Mouse (Mus musculus) 416B (cell line): Measurements from ENCODE around the gene Prkra.
A peak's percentile ranks its signal among the peaks of the same experiment; 100 is the strongest.
"Not testable (repeated sequence)": the region's sequence is repeated elsewhere in the genome, so short reads cannot be mapped to it uniquely, and the experiment has no call there.

Source experiments
- DNase-seq: peaks from one replicate; pipeline ENCODE4 v3.0.0; 2011; ENCODE audit warnings: low read depth

Prkra gene

DNA sequence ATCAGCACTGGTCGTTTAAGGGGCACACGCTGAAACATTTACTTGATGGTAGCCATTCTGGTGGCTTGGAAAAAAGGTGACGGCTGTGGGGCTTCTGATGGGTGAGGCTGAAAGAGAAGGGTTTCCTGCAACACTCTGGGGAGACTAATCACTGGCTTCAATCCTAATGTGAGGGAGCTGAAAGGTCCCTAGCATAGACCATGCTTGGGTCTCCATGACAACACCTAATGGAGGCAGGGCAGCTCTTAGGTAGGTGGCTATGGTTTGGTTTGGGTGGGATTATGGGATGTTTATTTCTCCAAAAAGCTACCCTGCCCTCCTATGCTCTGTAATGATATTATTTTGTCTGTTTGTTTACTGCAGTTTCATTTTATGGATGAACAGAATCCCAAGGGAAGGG lies 7.6 kb upstream of the Prkra start:
- DNase-seq = no peak

DNA sequence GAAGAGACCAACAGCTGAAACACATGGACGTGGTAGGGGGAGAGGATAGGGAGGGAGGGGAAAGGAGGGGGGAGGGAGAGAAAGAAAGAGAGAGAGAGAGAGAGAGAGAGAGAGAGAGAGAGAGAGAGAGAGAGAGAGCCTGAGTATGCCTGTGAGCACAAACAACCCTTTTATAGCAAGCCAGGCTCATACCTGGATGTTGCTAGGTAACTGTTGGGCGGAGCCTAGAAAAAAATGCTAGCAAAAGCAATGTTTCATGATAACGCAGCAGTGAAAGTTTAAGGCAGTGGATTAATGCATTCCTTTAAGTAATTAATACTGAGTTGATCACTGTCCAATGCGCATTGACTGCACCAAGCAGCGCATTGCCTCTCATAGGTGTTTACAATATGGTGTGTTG lies 6.8 kb upstream of the Prkra start:
- no peak for DNase-seq

- DNase-seq = no peak
Measured at GRCm38 (mm10) chr2:76653070-76653469, 5.3 kb upstream of the Prkra start.

DNA sequence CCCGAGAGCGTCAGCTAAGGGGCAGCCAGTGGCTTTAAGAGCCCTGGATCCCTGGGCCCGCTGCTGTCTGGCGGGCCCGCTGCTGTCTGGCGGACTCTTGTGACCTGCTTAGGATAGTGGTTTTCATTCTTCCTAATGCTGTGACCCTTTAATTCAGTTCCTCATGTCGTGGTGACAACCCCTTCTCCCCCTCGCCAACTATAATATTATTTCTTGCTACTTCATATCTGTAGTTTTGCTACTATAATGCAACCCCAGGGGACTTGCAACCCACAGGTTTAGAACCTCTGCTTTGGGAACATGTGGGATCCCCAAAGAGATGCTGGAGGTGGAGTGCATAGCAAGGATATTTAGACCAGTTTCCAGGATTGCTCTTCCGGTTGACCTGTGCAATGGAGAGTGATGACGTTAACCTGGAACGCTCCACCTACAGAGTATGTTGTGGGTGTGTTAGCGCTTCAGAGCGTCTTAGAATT lies 889 bp upstream of the Prkra start:
- DNase-seq = no peak

GRCm38 (mm10) chr2:76647441-76647869 lies 360 bp downstream of the Prkra start:
- peak; percentile 17 for DNase-seq

DNA sequence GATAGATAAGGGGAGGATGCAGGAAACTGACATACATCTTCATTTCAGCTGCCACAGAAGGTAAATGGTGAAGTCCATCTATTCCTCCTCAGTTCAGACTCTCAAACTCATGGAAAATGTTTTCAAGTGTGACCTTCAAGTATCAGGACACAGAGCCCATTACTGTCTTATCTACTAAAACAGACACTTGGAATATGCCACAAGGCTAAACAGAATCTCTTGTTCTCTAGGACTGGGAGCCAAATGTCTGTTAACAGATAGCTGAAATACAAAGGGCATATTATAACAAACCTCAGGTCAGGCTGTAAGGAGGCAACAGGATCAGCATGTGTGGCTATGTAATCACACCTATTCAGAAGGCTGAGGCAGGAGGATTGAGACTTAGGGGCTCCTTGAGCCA lies 4.0 kb downstream of the Prkra start:
- no peak for DNase-seq

- no peak for DNase-seq
Measured at GRCm38 (mm10) chr2:76639637-76640036, 8.2 kb downstream of the Prkra start.

DNA sequence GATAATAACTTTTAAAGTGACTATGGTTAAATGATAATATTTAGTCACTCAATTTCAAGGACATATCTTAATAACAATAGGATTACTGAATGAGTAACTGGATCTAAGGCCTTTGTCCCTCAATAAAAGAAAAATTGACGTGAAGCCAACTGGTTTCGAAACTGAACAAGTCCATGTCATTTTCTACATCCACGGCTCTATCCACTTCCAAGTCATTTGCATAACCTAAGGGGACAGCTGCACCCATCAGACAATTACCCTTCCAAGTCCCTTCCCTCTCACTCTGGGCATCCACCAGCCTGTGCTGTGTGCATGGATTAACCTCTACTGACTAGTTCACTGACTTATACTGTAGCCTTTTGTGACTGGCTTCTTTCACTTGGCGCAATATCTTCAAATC lies 16.2 kb downstream of the Prkra start:
- no peak for DNase-seq

DNA sequence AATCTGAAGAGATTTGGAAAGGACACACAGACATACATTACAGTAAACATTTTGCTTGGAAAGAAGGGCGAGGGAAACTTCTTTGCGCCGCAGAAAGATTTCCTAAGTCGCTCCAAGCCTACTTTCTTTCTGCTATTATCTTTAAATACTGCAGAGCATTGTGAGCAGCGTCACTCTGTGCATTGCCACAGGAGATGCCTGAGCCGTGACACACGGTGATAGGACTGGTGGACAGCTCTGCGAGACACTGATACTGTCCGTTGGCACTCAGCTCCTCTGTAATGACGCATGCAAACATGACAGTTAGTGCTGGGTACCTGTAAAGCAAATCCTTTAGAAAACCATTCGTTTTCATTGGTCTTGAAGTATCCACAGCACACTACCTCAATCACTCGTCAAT lies 17.5 kb downstream of the Prkra start:
- no peak for DNase-seq

DNA sequence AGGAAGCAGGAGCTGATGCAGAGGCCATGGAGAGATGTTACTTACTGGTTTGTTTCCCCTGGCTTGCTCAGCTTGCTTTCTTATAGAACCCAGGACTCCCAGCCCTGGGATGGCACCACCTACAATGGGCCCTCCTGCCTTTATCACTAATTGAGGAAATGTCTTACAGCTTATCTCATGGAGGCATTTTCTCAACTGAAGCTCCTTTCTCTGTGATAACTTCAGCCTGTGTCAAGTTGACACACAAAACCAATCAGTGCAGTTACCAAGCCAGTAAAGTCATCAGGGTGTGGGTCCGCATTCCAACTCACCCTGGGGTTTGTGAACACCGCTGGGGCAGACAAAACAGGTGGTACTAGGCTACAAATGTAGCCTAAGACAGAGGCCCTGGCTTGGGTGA lies 25.5 kb downstream of the Prkra start:
- DNase-seq = not testable (repeated sequence)

DNA sequence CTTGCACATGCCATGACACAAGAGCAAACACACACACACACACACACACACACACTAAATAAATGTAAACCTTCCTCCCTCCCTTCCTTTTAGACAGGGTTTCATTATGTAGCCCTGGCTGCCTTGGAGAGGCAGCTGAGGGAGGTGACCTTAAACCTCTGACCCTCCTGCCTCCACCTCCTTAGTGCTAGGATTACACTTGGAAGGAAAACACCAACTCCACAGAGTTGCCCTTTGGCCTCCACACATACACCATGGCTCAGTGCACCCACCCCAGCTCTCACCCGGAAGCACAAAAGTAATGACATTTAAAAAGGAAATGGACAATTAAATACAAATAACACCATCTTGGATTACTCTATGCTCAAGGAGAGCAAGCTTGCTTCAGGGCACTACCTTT lies 26.1 kb downstream of the Prkra start:
- DNase-seq = no peak

DNA sequence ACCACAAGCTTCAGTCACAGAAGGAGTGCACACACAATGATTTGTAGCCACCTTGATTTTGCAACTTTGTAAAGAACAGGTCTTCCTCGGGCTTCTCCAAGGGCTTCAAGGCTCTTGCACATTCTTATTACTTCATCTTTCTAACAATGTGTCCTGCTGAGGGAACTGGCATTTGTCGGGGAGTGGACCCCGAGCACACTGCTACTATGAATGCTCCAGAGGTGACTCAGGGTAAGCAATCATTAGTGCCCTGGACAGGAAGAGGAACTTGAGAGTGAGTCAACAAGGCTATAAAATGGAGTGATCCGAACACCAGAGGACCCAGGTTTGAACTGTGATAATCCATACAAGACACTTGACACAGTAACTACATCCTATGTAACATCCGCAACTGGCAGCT lies 27.6 kb downstream of the Prkra start:
- peak; percentile 60 for DNase-seq

GRCm38 (mm10) chr2:76618078-76618477 lies 29.7 kb downstream of the Prkra start:
- peak; percentile 64 for DNase-seq

DNA sequence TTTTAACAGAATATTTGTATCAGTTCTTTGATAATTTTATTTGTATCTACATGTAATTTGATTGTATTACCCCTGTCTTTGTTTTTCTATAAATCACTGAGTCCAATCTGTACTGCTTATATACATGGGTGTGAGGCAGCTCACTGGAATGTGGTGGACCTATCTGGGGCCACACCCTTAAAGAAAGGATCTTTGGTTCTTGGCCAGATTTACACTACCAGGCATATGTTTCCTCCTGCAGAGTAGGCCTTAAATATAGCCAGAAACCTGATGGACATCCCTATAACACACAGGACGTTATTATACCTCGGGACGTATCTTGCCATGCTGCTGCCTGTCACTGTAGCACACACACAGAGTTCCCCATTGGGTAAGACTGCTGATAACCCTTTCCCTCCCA lies 35.8 kb downstream of the Prkra start:
- DNase-seq = no peak

- DNase-seq = peak; percentile 92
Measured at GRCm38 (mm10) chr2:76610326-76611104, 37.3 kb downstream of the Prkra start.

DNA sequence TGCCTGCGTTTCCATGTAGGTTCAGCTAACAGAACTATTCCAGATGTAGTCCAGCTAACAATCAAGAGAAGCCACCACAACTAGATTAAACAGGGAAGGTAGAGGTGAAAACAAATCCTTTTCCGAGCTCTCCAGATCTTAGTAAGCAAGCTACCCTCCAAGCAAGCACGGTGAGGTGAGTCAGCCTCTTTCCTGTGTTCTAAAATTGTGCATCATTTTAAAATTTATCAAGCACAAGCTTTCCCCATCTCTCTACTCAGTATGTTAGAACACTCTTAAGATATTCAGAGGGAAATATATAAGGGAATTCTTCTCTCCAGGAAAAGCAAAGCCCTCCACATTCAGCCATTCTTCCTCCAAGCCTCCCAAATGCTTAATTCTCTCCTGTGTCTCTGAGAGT lies 41.1 kb downstream of the Prkra start:
- DNase-seq = no peak

GRCm38 (mm10) chr2:76602256-76602655 lies 45.6 kb downstream of the Prkra start:
- DNase-seq = no peak

DNA sequence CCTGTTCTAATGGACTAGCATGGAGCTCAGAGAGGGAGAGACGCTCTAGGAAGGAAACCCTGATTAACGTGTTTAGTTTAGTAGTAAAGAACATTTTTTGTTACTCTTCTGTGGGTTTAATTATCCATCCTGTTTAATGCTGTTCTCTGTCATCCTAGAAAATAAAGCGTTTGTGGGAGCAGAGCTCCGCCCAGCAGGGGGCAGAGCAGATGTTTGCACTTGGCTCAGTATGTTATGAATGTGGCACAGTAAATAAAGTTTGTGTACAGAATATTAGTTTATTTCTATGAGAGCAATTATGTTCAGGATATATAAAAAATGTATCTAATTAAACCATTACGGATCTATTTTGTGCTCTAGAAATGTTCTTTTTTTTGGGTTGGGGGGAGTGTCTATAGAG lies 48.6 kb downstream of the Prkra start:
- DNase-seq = peak; percentile 27

DNA sequence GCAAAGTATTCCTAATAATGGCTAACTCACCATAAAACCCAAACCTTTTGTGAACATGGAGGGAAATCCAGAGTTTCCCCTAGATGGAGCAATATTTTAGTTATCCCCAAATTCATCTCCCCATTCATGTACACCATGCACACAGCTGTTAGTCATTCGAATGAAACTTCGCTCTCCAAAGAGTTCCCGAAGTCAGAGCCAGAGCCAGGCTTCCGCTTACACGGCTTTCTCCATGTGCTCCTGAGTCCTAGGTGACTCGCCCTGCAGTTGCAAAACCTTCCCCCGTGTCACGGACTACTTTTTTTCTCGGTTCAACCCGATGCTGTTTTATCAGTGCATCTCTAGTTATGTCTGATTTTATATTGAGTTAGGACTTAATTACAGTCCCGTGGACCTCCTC lies 50.3 kb downstream of the Prkra start:
- DNase-seq = no peak

DNA sequence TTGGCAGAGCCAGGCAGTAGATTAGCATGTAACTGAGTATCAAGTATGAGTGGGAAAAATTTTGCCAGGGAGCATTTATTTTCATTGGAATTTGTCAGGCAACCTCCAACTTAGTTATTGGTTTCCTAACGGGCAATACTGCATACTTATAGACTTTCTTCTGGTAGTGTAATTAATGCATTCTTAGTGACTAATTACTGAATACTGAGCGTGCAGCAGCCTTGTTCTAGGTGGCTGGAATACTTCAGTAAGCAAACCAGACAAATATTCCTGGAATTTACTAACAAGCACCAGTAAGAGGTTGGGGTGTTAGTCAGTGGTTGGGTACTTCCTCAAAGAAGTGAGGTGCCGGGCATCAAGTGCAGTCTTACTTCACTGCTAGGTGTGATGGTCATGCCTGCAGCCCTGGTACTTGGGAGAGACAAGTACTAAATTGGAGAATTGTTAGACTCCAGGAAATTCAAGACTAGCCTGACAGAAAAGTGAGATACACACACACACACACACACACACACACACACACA lies 55.4 kb downstream of the Prkra start:
- DNase-seq = no peak

DNA sequence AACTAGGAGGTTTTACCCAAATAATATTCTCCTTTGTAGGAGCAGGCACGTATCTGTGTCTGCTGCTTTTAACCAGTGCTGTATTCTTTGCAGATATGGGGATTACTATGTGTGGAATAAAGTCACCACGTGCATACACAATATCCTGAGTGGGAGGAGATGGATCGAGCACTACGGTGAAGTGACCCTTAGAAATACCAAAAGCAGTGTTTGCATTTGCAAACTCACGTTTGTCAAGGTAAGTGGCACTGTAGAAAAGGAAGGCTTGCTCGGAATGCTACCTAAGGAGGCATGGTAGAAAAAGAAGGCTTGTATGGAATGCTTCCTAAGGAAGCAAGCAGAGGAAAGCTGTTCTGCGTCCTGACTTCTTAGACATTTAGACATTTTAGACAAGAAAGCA lies 57.6 kb downstream of the Prkra start:
- no peak for DNase-seq

GRCm38 (mm10) chr2:76586906-76587305 lies 60.9 kb downstream of the Prkra start:
- no peak for DNase-seq

GRCm38 (mm10) chr2:76585090-76585489 lies 62.7 kb downstream of the Prkra start:
- no peak for DNase-seq
